Mouse (Mus musculus) myocyte (in vitro differentiated cells): ENCODE measurements around the gene Raver1.

Experiments
- E2F4 ChIP-seq: IDR thresholded peaks from one replicate; pipeline ENCODE4 v1.6.1; 2011; ENCODE audit warnings: mild to moderate bottlenecking, control low read depth, moderate library complexity; ENCODE audit not compliant: insufficient read depth
- MAX ChIP-seq: IDR thresholded peaks from one replicate; pipeline ENCODE4 v1.6.1; 2011; ENCODE audit warnings: low read depth, mild to moderate bottlenecking, control low read depth
- MYOG ChIP-seq, 3 experiments: IDR thresholded peaks; one replicate each; pipeline ENCODE4 v1.6.1; 2011; ENCODE audit warnings: control low read depth in 2 of 3, low read depth in 2 of 3, mild to moderate bottlenecking in 2 of 3; ENCODE audit not compliant: insufficient read length in 2 of 3, control insufficient read depth in 1 of 3, insufficient read depth in 1 of 3
- POLR2A ChIP-seq: IDR thresholded peaks from one replicate; pipeline ENCODE4 v1.6.1; 2011; ENCODE audit warnings: low read depth, mild to moderate bottlenecking, control low read depth, moderate library complexity; ENCODE audit not compliant: insufficient read length
- REST ChIP-seq: IDR thresholded peaks from one replicate; pipeline ENCODE4 v1.6.1; 2011; ENCODE audit warnings: mild to moderate bottlenecking, control low read depth, moderate library complexity; ENCODE audit not compliant: insufficient read depth, insufficient read length
- TCF12 ChIP-seq: IDR thresholded peaks from one replicate; pipeline ENCODE4 v1.6.1; 2011; ENCODE audit warnings: mild to moderate bottlenecking, control low read depth; ENCODE audit not compliant: poor library complexity, insufficient read depth, severe bottlenecking
- TCF3 ChIP-seq: IDR thresholded peaks from one replicate; pipeline ENCODE4 v1.6.1; 2011; ENCODE audit warnings: low read depth, control low read depth; ENCODE audit not compliant: insufficient read length

- TF ChIP-seq POLR2A (no peak), MAX (no peak), TCF12 (no peak), E2F4 (no peak), MYOG (IDR thresholded peaks at IDR 0.05; ENCODE audit: control insufficient read depth in 1 of 3, insufficient read depth in 1 of 3, insufficient read length in 2 of 3, low read depth in 2 of 3) (no peak), TCF3 (no peak), REST (no peak)
These were observed 66.5 kb downstream of the Raver1 start for GRCm38 (mm10) chr9:21025258-21025810.
